Mouse (Mus musculus) megakaryocyte progenitor cell, adult 5-6 weeks (primary cell): ENCODE measurements around the gene Cenpl. TPM values are rescaled to one million over a fixed set of nuclear protein-coding genes. Genes with fewer than 3 reads are reported as not detected.

Experiments
- ATAC-seq: replicated peaks from 2 replicates; pipeline ENCODE4 v1.8.0; 2016; ENCODE audit warnings: mild to moderate bottlenecking, moderate TSS enrichment, inconsistent platforms; ENCODE audit not compliant: poor library complexity
- total RNA-seq, 2 experiments: library from RNA; stranded (forward) in 1 of 2; stranded (reverse) in 1 of 2; fragments of 157-497, 149-512 nt in 1 of 2; fragments of 200-1000 nt in 1 of 2; gene quantifications; 2 replicates each; pipeline versions ENCODE4 v1.2.3 to v1.2.4; 2015 to 2017

Cenpl gene
- total RNA-seq, 2 experiments from 2014 or later = 8.3 to 41.3 TPM

DNA sequence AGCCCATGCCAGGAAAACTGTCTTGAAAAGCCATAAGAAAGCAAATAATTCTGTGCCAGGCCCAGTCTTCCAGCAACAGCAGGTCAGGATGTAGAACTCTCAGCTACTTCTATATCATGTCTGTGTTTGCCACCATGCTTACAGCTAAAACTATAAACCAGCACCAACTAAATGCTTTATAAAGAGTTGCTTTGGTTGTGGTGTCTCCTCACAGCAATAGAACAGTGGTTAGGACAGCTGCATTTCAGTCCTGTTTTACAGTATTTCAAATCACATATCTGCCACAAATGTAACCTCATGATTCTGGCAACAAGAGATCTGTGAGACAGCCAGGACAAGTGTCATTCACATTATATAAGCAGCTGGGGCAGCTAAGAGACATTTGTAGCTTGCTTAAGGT lies 29.7 kb upstream of the Cenpl start:
- 0 out of 2 replicates have a peak, but pooled peaks have one; percentile 1 for ATAC-seq

DNA sequence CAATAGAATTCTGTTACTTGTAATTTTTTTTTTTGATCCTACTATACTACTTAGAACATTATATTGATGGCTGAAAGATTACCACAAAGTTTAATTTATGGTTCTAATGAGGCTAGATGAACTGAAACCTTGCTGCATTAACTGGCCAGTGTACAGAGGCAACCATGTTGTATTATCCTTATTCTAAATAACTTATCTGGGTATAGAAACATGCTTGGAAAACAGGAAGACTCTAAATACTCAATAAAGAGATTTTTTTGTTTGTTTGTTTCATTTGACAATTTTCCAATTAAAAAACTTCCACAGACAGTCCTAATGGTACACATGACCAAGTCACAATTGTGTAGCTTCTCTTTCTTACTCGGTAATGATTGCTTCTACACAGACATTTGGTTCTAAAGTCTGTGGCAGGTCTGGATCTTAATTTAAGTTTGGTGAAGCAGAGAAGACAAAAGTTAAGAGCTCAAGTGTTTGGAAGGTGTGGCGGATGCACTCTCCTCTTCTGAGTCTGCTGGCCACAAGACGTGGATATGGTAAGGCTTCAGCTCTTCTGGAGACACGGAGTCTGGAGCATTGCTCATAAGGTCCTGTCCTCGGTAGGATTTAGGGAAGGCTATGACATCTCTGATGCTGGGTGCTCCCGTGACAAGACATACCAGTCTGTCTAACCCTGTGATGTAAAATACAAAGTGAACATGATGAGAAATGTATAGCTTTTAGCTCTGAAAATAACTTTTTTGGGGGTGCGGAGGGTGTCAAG lies 29.1 kb upstream of the Cenpl start:
- ATAC-seq = no peak

DNA sequence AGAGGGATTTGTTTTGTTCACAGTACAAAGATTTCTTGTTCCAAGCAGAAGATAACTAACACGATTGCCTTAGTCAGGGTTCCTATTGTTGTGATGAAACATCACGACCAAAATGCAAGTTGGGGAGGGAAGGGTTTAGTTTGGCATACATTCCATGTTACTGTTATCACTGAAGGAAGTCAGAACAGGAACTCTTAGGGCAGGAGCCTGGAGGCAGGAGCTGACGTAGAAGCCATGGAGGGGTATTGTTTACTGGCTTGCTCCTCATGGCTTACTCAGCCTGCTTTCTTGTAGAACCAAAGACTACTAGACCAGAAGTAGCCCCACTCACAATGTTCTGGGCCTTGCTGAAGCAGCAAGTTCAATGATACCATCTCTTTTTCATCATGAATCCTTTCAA lies 23.5 kb upstream of the Cenpl start:
- ATAC-seq = no peak

DNA sequence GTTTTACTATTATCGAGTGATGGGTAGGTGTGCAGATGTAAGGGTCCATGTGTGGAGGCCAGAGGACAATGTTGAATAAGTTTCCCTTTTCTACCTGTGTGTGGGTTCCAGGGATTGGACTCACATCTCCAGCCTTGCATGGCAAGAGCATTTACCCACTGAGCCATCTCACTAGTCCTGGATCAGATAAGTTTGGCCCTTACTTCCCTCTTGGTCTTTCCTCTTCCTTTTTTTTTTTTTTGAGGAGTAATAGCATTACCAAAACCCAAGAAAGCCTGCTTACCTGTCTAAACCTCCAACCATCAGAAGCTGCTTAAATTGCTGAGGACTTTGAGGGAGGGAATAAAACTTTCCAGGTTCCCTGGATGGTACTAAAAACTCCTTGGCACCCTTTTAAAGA lies 13.3 kb upstream of the Cenpl start:
- no peak for ATAC-seq

DNA sequence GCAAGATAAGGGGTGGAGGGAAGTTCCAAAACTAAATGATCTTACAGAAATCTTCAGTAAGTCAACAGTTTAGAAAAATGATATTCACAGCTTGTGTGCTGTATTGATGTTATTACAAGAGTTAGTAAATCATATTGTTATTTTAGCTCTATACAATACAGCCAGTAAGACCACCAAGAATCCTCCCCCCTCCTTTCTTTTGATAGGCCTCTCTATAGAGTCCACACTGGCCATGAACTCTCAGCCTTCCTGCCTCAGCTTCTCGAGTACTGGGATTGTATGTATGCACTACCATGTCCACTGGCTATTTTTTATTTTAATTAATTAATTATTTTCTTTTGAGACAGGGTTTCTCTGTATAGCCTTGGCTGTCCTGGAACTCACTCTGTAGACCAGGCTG lies 7.2 kb upstream of the Cenpl start:
- no peak for ATAC-seq

DNA sequence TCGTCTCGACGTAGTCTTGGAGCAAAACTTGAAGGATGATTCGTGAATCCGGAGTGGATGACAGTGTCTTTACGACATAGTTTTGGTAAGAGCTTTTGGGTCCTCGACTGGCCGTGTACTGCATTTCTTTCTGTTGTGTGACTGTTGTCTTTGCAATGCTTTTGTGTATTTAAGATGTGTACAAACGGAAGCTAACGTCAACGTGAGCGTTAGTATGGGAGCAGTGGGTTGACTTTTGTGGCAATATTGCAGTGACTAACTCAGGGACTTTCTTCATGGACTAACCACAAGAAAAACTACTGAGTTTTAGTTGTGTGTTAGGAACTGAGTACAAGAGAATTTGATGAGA lies 733 bp downstream of the Cenpl start:
- ATAC-seq = peak; percentile 1; the same call in 1 of the 2 replicates

DNA sequence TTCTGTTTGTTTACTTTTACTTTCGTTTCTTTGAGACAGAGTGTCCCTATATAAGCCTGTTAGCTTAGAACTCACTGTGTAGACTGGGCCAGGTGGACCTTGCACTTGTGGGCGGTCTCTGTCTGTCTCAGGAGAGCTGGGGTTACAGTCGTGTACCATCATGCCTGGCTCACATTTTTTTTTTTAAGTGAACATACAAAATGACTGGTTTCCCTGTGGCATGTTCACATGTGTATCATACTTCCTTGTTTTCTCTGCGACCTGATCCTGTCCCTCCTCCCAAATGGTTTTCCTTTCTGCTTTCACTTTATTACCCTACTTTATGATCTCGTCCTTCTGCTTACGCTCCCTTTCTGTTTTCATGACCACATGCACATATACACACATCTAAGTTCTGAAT lies 5.7 kb downstream of the Cenpl start:
- ATAC-seq = peak; percentile 66

DNA sequence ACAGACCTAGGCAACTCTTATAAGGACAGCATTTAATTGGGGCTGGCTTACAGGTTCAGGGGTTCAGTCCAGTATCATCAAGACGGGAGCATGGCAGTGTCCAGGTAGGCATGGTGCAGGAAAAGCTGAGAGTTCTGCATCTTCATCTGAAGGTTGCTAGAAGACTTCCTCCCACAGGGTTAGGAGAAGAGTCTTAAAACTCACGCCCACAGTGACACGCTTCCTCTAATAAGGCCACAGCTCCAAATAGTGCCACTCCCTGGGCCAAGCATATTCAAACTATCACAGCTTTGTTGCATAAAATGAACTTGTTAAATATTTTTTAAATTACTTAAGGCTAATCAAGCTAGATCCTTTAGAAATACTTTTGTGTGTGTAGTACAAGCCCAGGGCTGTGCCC lies 6.7 kb downstream of the Cenpl start:
- no peak for ATAC-seq

DNA sequence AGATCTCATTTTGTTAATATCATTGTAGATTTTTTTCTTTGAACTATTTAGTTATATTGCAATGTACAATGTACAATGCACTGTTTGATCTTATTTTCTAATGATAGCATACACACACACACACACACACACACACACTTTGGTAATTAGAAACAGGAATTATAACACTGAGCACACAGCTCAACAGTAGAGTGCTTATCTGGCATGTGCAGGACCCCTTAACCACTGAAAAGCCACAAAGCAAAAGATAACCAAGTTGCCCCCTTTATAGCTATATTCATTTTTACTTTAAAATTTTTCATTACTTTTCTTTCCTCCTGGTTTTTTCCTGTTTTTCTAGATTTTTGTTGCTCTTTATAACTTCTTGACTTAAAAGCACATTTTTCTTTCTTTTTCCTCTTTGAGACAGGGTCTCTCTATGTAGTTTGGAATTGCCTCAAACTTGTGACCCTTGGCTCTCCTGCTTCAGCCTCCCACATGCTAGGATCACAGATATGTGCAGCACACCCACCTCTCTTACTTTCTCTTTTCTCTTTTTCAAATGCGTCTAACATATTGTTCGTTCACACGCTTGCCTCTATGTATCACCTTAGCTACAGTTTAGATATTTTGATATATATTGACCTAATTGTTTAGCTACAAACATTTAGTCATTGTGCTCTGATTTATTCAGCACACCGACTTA lies 29.4 kb downstream of the Cenpl start:
- ATAC-seq = peak; percentile 90

DNA sequence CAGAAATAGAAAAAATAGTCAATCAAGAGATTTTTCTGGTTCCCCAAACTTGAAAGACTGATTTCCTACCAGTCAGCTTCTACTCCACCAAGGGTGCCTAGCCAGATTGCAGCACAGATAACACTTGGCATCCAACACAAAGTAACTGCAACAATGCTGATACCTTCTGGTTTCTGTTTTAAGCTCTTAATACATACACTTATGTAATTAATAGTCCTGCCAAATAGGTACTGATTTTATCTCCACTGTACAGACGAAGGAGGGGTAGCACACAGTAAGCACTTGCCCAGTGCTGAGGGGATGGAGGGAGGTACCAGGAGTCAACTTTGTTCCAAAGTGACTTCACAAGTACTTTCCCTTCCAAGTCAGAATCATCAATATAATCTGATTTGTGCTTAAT lies 33.3 kb downstream of the Cenpl start:
- peak; percentile 59 for ATAC-seq

DNA sequence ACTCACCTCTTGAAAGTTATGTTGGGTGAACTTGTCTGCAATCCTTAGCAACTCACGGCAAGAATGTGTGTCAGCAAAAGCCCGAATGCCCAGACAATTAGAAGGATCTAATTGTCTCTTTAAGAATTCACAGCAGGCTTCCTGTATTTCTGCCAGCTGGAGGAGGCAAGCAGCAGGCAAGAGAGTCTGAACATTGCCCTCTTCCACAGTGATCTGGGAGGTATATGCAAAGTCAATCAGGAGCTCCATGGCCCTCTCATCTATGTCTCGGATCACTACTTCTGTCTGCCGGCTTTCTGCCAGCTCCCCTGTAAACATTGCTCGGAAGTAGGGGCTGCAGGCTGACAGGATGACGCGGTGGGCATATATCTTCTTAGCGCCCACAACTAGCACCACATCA lies 38.7 kb downstream of the Cenpl start:
- ATAC-seq = no peak

DNA sequence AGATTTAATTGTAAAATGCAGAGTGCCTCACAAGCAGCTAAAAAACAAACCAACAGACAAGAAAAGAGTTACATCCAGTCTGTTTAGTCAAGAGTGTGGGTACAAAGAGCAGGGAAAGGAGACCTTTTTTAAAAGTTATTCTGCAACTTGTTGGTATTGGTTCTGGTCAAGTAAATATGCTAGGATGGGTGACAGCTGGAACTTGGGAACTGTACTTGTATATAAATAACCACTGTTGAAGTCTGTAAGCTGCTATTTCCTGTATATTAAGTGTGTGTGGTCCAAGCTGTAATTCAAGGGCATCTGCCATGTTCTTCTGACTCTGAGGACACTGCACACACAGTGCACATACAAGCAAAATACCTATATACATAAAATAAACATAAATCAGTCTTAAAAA lies 44.1 kb downstream of the Cenpl start:
- ATAC-seq = no peak

DNA sequence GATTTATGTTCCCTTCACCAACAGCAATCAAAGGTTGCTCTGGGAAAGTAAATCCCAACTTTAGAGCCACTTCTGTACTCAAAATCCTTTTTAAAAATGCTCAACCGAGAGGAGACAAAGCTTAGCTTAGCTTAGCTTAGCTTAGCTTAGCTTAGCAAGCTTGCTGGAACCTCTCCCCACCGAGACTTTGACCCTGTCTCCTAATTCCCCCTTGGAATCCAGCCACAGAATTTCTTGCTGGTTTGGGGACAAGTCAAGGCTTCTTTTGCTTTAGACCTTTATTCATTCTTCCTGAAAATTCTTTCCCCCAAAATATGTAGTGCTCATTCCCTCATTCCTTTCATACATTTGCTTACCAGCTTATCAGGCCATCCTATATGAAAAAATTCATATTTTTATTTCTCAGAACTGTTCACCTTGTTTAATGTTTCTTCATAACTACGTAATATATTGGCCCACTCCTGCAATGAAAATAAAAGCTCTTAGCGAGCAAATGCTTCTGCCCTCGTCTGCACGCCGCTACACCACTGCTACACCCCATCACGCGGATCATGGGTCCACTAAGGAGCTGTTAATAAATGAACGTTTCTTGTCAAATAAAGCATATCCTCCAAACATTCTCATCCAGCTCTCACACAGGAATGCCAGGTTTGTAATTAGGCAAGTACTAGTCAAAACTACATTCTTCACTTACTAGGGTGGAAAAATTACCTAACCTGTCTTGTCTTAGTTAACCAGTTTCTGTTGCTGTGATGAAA lies 52.3 kb downstream of the Cenpl start:
- no peak for ATAC-seq

DNA sequence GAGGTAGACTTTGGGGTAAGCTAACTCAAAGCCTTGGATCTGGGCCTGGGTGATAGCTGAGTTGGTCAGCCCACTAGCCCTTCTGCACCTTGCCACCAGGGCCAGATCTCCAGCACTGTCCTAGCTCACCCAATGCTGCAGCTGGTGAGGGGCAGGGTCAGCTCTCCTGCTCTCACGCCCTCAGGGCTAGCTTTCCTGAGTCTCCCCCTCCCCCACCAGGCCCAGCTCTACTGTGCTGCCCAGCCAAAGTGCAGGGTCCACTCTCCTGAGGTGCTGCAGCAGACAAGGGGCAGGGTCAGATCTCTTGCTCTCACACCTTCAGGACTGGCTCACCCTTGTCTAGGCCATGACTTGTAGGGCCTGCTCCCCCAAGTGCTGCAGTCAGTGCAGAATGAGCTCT lies 55.9 kb downstream of the Cenpl start:
- no peak for ATAC-seq

DNA sequence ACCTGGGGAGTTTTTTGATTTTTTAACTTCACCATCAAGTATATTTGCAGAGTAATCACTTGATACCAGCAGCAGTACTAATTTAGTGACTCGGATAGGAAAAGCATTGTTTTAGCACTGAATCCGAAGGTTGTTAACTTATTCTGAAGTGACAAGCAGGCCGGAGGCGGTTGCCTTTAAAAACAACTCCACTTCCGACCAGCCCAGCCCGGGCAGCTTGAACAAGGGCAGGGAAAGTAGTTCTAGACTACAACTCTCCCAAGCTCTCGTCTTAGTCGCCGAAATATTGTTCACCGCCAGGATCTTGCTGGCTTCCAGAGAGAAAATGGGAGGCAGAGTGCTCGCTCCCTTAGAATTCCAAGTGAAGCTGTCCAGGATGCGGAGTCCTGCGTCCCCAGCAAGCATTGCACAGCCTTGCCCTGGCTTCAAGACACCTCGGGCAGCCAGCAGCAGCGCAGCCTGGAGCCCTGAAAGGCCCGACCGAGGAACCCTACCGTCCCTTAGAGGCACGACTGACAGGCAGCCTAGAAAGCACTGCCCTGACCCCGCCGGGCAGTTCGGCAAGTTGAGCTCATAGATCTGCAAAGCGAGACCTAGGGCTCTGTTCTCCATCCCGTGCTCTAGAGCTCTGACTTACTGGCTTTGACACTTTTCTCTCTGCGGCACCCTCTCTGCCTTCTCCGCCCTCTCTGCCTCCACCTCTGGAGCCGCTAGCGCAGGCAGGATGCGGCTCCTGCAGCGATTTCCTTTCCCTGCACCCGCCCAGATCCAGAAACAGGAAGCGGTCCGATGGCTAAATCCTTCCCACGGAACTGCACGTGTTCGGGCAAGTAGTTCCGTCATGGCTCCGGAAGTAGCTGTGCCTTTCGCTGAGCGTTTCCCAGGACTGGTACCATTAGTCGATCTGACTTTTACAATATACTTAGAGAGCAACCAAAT lies 60.5 kb downstream of the Cenpl start, which contains the start of gene Klhl20:
Gene Klhl20 (minus strand): TSS at position 786 of the 939 bp plus-strand sequence.
- peak; percentile 100 for ATAC-seq

Other genes starting within 250 kb of the Cenpl start
- gene Rc3h1, start 164.3 kb upstream of the Cenpl start, total RNA-seq (2015) = 30.1 and 31.4 TPM in 2 replicates
- gene Rc3h1, start 164.3 kb upstream of the Cenpl start, total RNA-seq (2017) = 15.7 and 17.2 TPM in 2 replicates
- 0.20 and 0.27 TPM in 2 replicates for gene Serpinc1, start 92.1 kb upstream of the Cenpl start, total RNA-seq (2015)
- 0.04 and 0.17 TPM in 2 replicates for gene Serpinc1, start 92.1 kb upstream of the Cenpl start, total RNA-seq (2017)
- gene Zbtb37, start 35.9 kb upstream of the Cenpl start, total RNA-seq (2015) = 4.8 and 7.1 TPM in 2 replicates
- gene Zbtb37, start 35.9 kb upstream of the Cenpl start, total RNA-seq (2017) = 3.6 and 6.4 TPM in 2 replicates
- 38.7 and 40.5 TPM in 2 replicates for gene Dars2, start 55 bp upstream of the Cenpl start, total RNA-seq (2015)
- gene Dars2, start 55 bp upstream of the Cenpl start, total RNA-seq (2017) = 35.8 and 43.6 TPM in 2 replicates
- 25.4 and 31.6 TPM in 2 replicates for gene Klhl20, start 60.8 kb downstream of the Cenpl start, total RNA-seq (2015)
- gene Klhl20, start 60.8 kb downstream of the Cenpl start, total RNA-seq (2017) = 14.2 and 19.9 TPM in 2 replicates
- not detected in 2 replicates for gene Ankrd45, start 72.0 kb downstream of the Cenpl start, total RNA-seq (2015)
- gene Ankrd45, start 72.0 kb downstream of the Cenpl start, total RNA-seq (2017) = not detected in 2 replicates
- gene Tex50, start 88.6 kb downstream of the Cenpl start, total RNA-seq (2015) = not detected in 2 replicates
- not detected in 2 replicates for gene Tex50, start 88.6 kb downstream of the Cenpl start, total RNA-seq (2017)
- gene Prdx6, start 180.5 kb downstream of the Cenpl start, total RNA-seq (2015) = 292 and 298 TPM in 2 replicates
- 334 and 393 TPM in 2 replicates for gene Prdx6, start 180.5 kb downstream of the Cenpl start, total RNA-seq (2017)